Mouse (Mus musculus): ENCODE data around the gene Gars. TPM values are rescaled to one million over a fixed set of nuclear protein-coding genes. Genes with fewer than 3 reads are reported as not detected.
A peak's percentile ranks its signal among the peaks of the same experiment; 100 is the strongest.

The Gars gene
- total RNA-seq (2012; rRNA removed) (171 and 237 TPM in 2 replicates), polyA plus RNA-seq (2012; ENCODE audit: insufficient read depth in 1 of 2, insufficient read length in 2 of 2, low read depth in 1 of 2, low replicate concordance in 2 of 2, missing spikeins in 1 of 2) (100 to 1,000 TPM; 225 to 325 TPM)

GRCm38 (mm10) chr6:55037799-55038670, at the start of gene Gars:
Gars (plus strand) TSS chr6:55038007.
- peak within 1 kb of the TSS; percentile 87 to 95 for H3K4me3 ChIP-seq (ENCODE audit: control insufficient read depth in 1 of 2, insufficient read depth in 1 of 2, low read depth in 2 of 2, low read length in 2 of 2)
- TF ChIP-seq E2F4 (IDR thresholded peaks at IDR 0.05; ENCODE audit: borderline replicate concordance, low read depth, low read length), result peak; percentile 75; the same call in 1 of the 2 replicates
- no peak for TF ChIP-seq GATA1 (IDR thresholded peaks at IDR 0.05; ENCODE audit: low read depth, low read length)
- TF ChIP-seq CHD2 (IDR thresholded peaks at IDR 0.05; ENCODE audit: low read length), result no peak
- peak; percentile 90 for TF ChIP-seq HCFC1 (IDR thresholded peaks at IDR 0.05; ENCODE audit: low read depth, low read length)
- TF ChIP-seq POLR2A (IDR thresholded peaks at IDR 0.05; ENCODE audit: control insufficient read depth in 1 of 2, insufficient read depth in 1 of 2, low read depth in 1 of 2, low read length in 2 of 2, poor library complexity in 1 of 2), result peak; percentile 93 to 95
- TF ChIP-seq ZNF384 (IDR thresholded peaks at IDR 0.05; ENCODE audit: low read depth, low read length), result no peak
- TF ChIP-seq MAX (IDR thresholded peaks at IDR 0.05; ENCODE audit: low read length), result peak; percentile 79
- TF ChIP-seq EP300 (IDR thresholded peaks at IDR 0.05; ENCODE audit: low read depth in 1 of 2, low read length in 2 of 2), result no peak
- TF ChIP-seq ZMIZ1 (IDR thresholded peaks at IDR 0.05; ENCODE audit: low read depth, low read length), result peak; percentile 72
- TF ChIP-seq CHD1 (IDR thresholded peaks at IDR 0.05; ENCODE audit: low read depth, low read length), result peak; percentile 24; the same call in 1 of the 2 replicates
- TF ChIP-seq TCF12 (IDR thresholded peaks at IDR 0.05; ENCODE audit: low read depth, low read length), result peak; percentile 76
- peak; percentile 72 for TF ChIP-seq MYC (IDR thresholded peaks at IDR 0.05; ENCODE audit: low read depth, low read length)
- peak; percentile 50; the same call in 1 of the 2 replicates for TF ChIP-seq BHLHE40 (IDR thresholded peaks at IDR 0.05; ENCODE audit: borderline replicate concordance, low read depth, low read length)
- no peak for TF ChIP-seq TAL1 (IDR thresholded peaks at IDR 0.05; ENCODE audit: low read length)
- TF ChIP-seq KAT2A (conservative IDR thresholded peaks at IDR 0.05; ENCODE audit: low read depth, low read length), result peak; percentile 86
- TF ChIP-seq NELFE (IDR thresholded peaks at IDR 0.05; ENCODE audit: low read depth, low read length), result peak; percentile 85
- peak; percentile 86 for TF ChIP-seq ZC3H11A (IDR thresholded peaks at IDR 0.05; ENCODE audit: low read depth, low read length)
- 0 out of 2 replicates have a peak, but pooled peaks have one; percentile 70 for TF ChIP-seq POLR2AphosphoS2 (IDR thresholded peaks at IDR 0.05; ENCODE audit: low read length)
- TF ChIP-seq JUND (IDR thresholded peaks at IDR 0.05; ENCODE audit: low read depth, low read length), result no peak
- peak; percentile 88 for TF ChIP-seq TBP (IDR thresholded peaks at IDR 0.05; ENCODE audit: low read depth, low read length)
- no peak for TF ChIP-seq MAFK (IDR thresholded peaks at IDR 0.05; ENCODE audit: borderline replicate concordance, low read depth, low read length)
- peak; percentile 87 for TF ChIP-seq MXI1 (IDR thresholded peaks at IDR 0.05; ENCODE audit: low read depth, low read length)
- TF ChIP-seq ETS1 (IDR thresholded peaks at IDR 0.05; ENCODE audit: low read depth, low read length), result peak; percentile 62; the same call in 1 of the 2 replicates
- peak; percentile 91 for TF ChIP-seq NRF1 (IDR thresholded peaks at IDR 0.05; ENCODE audit: insufficient read depth, low read depth, low read length, poor library complexity, severe bottlenecking)
- peak; percentile 100 for TF ChIP-seq ELF1 (IDR thresholded peaks at IDR 0.05; ENCODE audit: low read depth, low read length)
- TF ChIP-seq UBTF (IDR thresholded peaks at IDR 0.05; ENCODE audit: borderline replicate concordance, insufficient read depth, low read depth, low read length), result 0 out of 2 replicates have a peak, but pooled peaks have one; percentile 82
- no peak for TF ChIP-seq MAZ (IDR thresholded peaks at IDR 0.05; ENCODE audit: low read depth, low read length)
- TF ChIP-seq SIN3A (IDR thresholded peaks at IDR 0.05; ENCODE audit: low read length), result peak; percentile 81
- DNase-seq (ENCODE audit: low read depth, low spot score), result peak; percentile 91

More at GRCm38 (mm10) chr6:55037799-55038670, at the start of gene Gars:
- Histone ChIP-seq H3K4me1 (ENCODE audit: control insufficient read depth in 1 of 2, insufficient read depth in 2 of 2, low read length in 2 of 2) (peaks cover 2 to 9% of the 10 kb centered on the region in 2 experiments; a peak in 2 of 4 replicates), H3K79me2 (ENCODE audit: control insufficient read depth, insufficient read depth, low read length, poor library complexity) (peaks cover 47% of the 10 kb centered on the region), H3K9ac (ENCODE audit: control insufficient read depth, low read depth, low read length, poor library complexity, severe bottlenecking) (peak within 1 kb of the TSS; percentile 93), H3K27ac (ENCODE audit: control insufficient read depth, low read depth, low read length) (peak within 1 kb of the TSS; percentile 85), H3K36me3 (ENCODE audit: control insufficient read depth in 1 of 2, insufficient read depth in 2 of 2, low read length in 2 of 2) (peaks cover 2 to 17% of the 10 kb centered on the region in 2 experiments), H3K27me3 (ENCODE audit: control insufficient read depth in 1 of 2, insufficient read depth in 2 of 2, low read length in 2 of 2) (no peaks in the 10 kb centered on the region; a peak in 1 of 4 replicates), H3K9me3 (replicated peaks; ENCODE audit: insufficient read depth, low read length) (no peaks in the 10 kb centered on the region)

All from MEL (cell line).